In genomic region chr11:108443893-108444563, GRCm38 (mm10) we compare ENCODE assay signal across 23 mouse cellular contexts.
"Had no signal": no experiment of that assay in that cellular context is flagged by ENCODE, and none has a peak within 500 bp of the region (broad histone marks: within the 10 kb centered on the region; RNA-seq: fewer than 3 reads in every experiment).

No protein-coding gene starts in this region.

- ATAC-seq: forebrain, embryonic 15.5 days; forebrain, postnatal 0 days; hindbrain, postnatal 0 days; intestine, embryonic 16.5 days; liver, embryonic 12.5 days had no signal

- H3K27me3 ChIP-seq: forebrain, embryonic 15.5 days; heart, embryonic 13.5 days; heart, embryonic 15.5 days; hindbrain, embryonic 13.5 days; hindbrain, embryonic 15.5 days; limb, embryonic 13.5 days; limb, embryonic 15.5 days; liver, embryonic 12.5 days had no signal

- H3K36me3 ChIP-seq: forebrain, embryonic 15.5 days; hindbrain, embryonic 15.5 days; liver, embryonic 12.5 days had no signal

- H3K4me1 ChIP-seq: forebrain, embryonic 15.5 days; heart, embryonic 13.5 days; heart, embryonic 15.5 days; hindbrain, embryonic 13.5 days; hindbrain, embryonic 15.5 days; limb, embryonic 15.5 days; liver, embryonic 12.5 days had no signal

- H3K9me3 ChIP-seq: forebrain, embryonic 15.5 days; heart, embryonic 13.5 days; heart, embryonic 15.5 days; hindbrain, embryonic 13.5 days; hindbrain, embryonic 15.5 days; limb, embryonic 13.5 days; limb, embryonic 15.5 days; liver, embryonic 12.5 days had no signal

- H3K4me2 ChIP-seq: forebrain, embryonic 15.5 days; heart, embryonic 11.5 days; heart, embryonic 13.5 days; heart, embryonic 15.5 days; hindbrain, embryonic 13.5 days; hindbrain, embryonic 15.5 days; limb, embryonic 13.5 days; limb, embryonic 15.5 days; liver, embryonic 12.5 days had no signal

- DNase-seq: forebrain, postnatal 0 days; gastrocnemius, postnatal 14 days; gastrocnemius, postnatal 36 days; heart, adult 11 months; heart, adult 2 months; heart, postnatal 14 days; heart, postnatal 36 days; kidney, postnatal 14 days; layer of hippocampus, adult 9-11 months; layer of hippocampus, postnatal 36 days; left cerebral cortex, postnatal 4 days had no signal

- H3K9ac ChIP-seq: forebrain, embryonic 15.5 days; forebrain, postnatal 0 days; heart, embryonic 13.5 days; heart, embryonic 15.5 days; hindbrain, embryonic 13.5 days; hindbrain, embryonic 15.5 days; limb, embryonic 13.5 days; limb, embryonic 15.5 days; liver, embryonic 12.5 days; liver, embryonic 14.5 days had no signal

- H3K4me3 ChIP-seq: forebrain, embryonic 15.5 days; heart, adult 2 months; heart, embryonic 13.5 days; heart, embryonic 15.5 days; hindbrain, embryonic 13.5 days; hindbrain, embryonic 15.5 days; limb, embryonic 13.5 days; limb, embryonic 15.5 days; liver, embryonic 12.5 days had no signal

- H3K27ac ChIP-seq: forebrain, embryonic 15.5 days; heart, adult 2 months; heart, embryonic 13.5 days; heart, embryonic 15.5 days; hindbrain, embryonic 13.5 days; hindbrain, embryonic 15.5 days; hindbrain, postnatal 0 days; limb, embryonic 13.5 days; limb, embryonic 15.5 days; liver, embryonic 12.5 days; liver, embryonic 14.5 days had no signal
